ENCODE assay signal across 9 mouse cellular contexts in genomic region chr2:25506964-25507363, GRCm38 (mm10). TPM values are rescaled to one million over a fixed set of nuclear protein-coding genes. Genes with fewer than 3 reads are reported as not detected.
DNase-seq lines count a peak whose midpoint lies in the region; ATAC-seq and TF ChIP-seq lines count a peak whose summit lies in the region.
"Had no signal": no experiment of that assay in that cellular context is flagged by ENCODE, and none has a peak within 500 bp of the region (broad histone marks: within the 10 kb centered on the region; RNA-seq: fewer than 3 reads in every experiment).

No protein-coding gene starts in this region.

- H3K36me3 ChIP-seq in hindbrain, postnatal 0 days (ENCODE audit: insufficient read depth, low read length) = peaks cover 28% of the 10 kb centered on the region; the same call in 1 of the 2 replicates
- H3K36me3 ChIP-seq in hindbrain, embryonic 13.5 days = peaks cover 47% of the 10 kb centered on the region
- H3K36me3 ChIP-seq in kidney, postnatal 0 days (ENCODE audit: insufficient read depth, low read length) = peaks cover 26% of the 10 kb centered on the region
- H3K36me3 ChIP-seq in midbrain, embryonic 10.5 days = peaks cover 41% of the 10 kb centered on the region

- no peak overlapping the region for H3K4me3 ChIP-seq in hindbrain, postnatal 0 days (ENCODE audit: low read length)
- H3K4me3 ChIP-seq in hindbrain, embryonic 13.5 days = no peak overlapping the region
- H3K4me3 ChIP-seq in kidney, postnatal 0 days (replicated peaks; ENCODE audit: low read depth, low read length) = no peak overlapping the region
- H3K4me3 ChIP-seq in midbrain, embryonic 10.5 days = no peak overlapping the region

- H3K4me2 ChIP-seq in hindbrain, postnatal 0 days (ENCODE audit: low read depth, low read length) = no peak overlapping the region
- no peak overlapping the region for H3K4me2 ChIP-seq in hindbrain, embryonic 13.5 days
- H3K4me2 ChIP-seq in kidney, postnatal 0 days (ENCODE audit: low read length) = no peak overlapping the region

- 36% methylated on average over 5 of the region's 5 CpGs for WGBS in hindbrain, postnatal 0 days
- WGBS in hindbrain, embryonic 13.5 days = 40% methylated on average over 5 of the region's 5 CpGs
- 31% methylated on average over 5 of the region's 5 CpGs for WGBS in kidney, postnatal 0 days
- 39% methylated on average over 5 of the region's 5 CpGs for WGBS in midbrain, embryonic 10.5 days

- H3K4me1 ChIP-seq in hindbrain, postnatal 0 days (ENCODE audit: insufficient read depth, low read length) = 0 out of 2 replicates have a peak, but pooled peaks cover under 1% of the 10 kb centered on the region
- H3K4me1 ChIP-seq in hindbrain, embryonic 13.5 days (replicated peaks) = peaks cover 6% of the 10 kb centered on the region
- H3K4me1 ChIP-seq in kidney, postnatal 0 days (replicated peaks; ENCODE audit: insufficient read depth, low read length) = 0 out of 2 replicates have a peak, but pooled peaks cover 3% of the 10 kb centered on the region
- peaks cover 6% of the 10 kb centered on the region for H3K4me1 ChIP-seq in midbrain, embryonic 10.5 days

- no peaks in the 10 kb centered on the region for H3K9me3 ChIP-seq in hindbrain, postnatal 0 days (ENCODE audit: low read length)
- no peaks in the 10 kb centered on the region for H3K9me3 ChIP-seq in hindbrain, embryonic 13.5 days
- no peaks in the 10 kb centered on the region for H3K9me3 ChIP-seq in kidney, postnatal 0 days (replicated peaks; ENCODE audit: low read length)
- H3K9me3 ChIP-seq in midbrain, embryonic 10.5 days (replicated peaks) = no peaks in the 10 kb centered on the region

- ATAC-seq in hindbrain, postnatal 0 days = no peak; the same call in 1 of the 2 replicates
- ATAC-seq in hindbrain, embryonic 13.5 days (ENCODE audit: low FRiP score) = no peak
- ATAC-seq in kidney, postnatal 0 days (replicated peaks; ENCODE audit: low FRiP score, low read depth) = peak; percentile 68
- ATAC-seq in erythroblast, adult 5-6 weeks (replicated peaks; ENCODE audit: low FRiP score, poor library complexity, severe bottlenecking) = no peak

- TF ChIP-seq CTCF in hindbrain, postnatal 0 days (IDR thresholded peaks at IDR 0.05; ENCODE audit: low read depth) = peak; percentile 50
- peak; percentile 66 for TF ChIP-seq CTCF in kidney, postnatal 0 days (IDR thresholded peaks at IDR 0.05; ENCODE audit: low read depth)

- H3K27me3 ChIP-seq in hindbrain, postnatal 0 days (ENCODE audit: insufficient read depth, low read length) = no peaks in the 10 kb centered on the region
- H3K27me3 ChIP-seq in hindbrain, embryonic 13.5 days = no peaks in the 10 kb centered on the region
- H3K27me3 ChIP-seq in kidney, postnatal 0 days (ENCODE audit: insufficient read depth, low read length) = no peaks in the 10 kb centered on the region
- H3K27me3 ChIP-seq in midbrain, embryonic 10.5 days (ENCODE audit: low read depth, poor library complexity, severe bottlenecking) = no peaks in the 10 kb centered on the region

- no peak overlapping the region for H3K9ac ChIP-seq in hindbrain, postnatal 0 days (replicated peaks; ENCODE audit: low read length)
- H3K9ac ChIP-seq in hindbrain, embryonic 13.5 days = no peak overlapping the region
- no peak overlapping the region for H3K9ac ChIP-seq in kidney, postnatal 0 days (ENCODE audit: low read depth, low read length)

- DNase-seq in hindbrain, postnatal 0 days (ENCODE audit: low spot score) = peak; percentile 32
- peak; percentile 21 for DNase-seq in MN1 (ENCODE audit: low spot score)
- peak; percentile 67 for DNase-seq in kidney, postnatal 0 days (ENCODE audit: low spot score)
- peak; percentile 57 for DNase-seq in retina, postnatal 1 day
- DNase-seq in right cerebral cortex, postnatal 4 days = no peak
- DNase-seq in midbrain, embryonic 10.5 days (ENCODE audit: low spot score) = no peak

- no peak overlapping the region for H3K27ac ChIP-seq in hindbrain, postnatal 0 days
- no peak overlapping the region for H3K27ac ChIP-seq in hindbrain, embryonic 13.5 days
- no peak overlapping the region for H3K27ac ChIP-seq in kidney, postnatal 0 days
- no peak overlapping the region for H3K27ac ChIP-seq in midbrain, embryonic 10.5 days (replicated peaks)

RNA-seq across cellular contexts. Expression of gene C8g, which starts 5.4 kb away (rescaled TPM):
- 0.58 and 0.68 TPM in 2 replicates for total RNA-seq in hindbrain, postnatal 0 days (2014; rRNA removed)
- polyA plus RNA-seq in hindbrain, postnatal 0 days (2015; fragmentation: Nextera tagmentation; extraction: Ambion mirVana) = 6.5 and 8.0 TPM in 2 replicates
- polyA plus RNA-seq in hindbrain, embryonic 13.5 days (2015; fragmentation: Nextera tagmentation; extraction: Ambion mirVana) = 5.4 and 5.5 TPM in 2 replicates
- 7.9 and 9.6 TPM in 2 replicates for polyA plus RNA-seq in kidney, postnatal 0 days (2015; fragmentation: Nextera tagmentation; extraction: Ambion mirVana)
- polyA plus RNA-seq in midbrain, embryonic 10.5 days (2016; fragmentation: Nextera tagmentation; extraction: Ambion mirVana) = 5.2 and 5.6 TPM in 2 replicates
- total RNA-seq in erythroblast, adult 5-6 weeks (2015; ENCODE audit: low replicate concordance) = not detected in 2 replicates
- total RNA-seq in erythroblast, adult 5-6 weeks (2017; ENCODE audit: low replicate concordance) = not detected in 2 replicates

RNA-seq across cellular contexts. Expression of gene Fbxw5, which starts 6.4 kb away (rescaled TPM):
- total RNA-seq in hindbrain, postnatal 0 days (2014; rRNA removed) = 140 and 175 TPM in 2 replicates
- 93.4 and 102 TPM in 2 replicates for polyA plus RNA-seq in hindbrain, postnatal 0 days (2015; fragmentation: Nextera tagmentation; extraction: Ambion mirVana)
- polyA plus RNA-seq in hindbrain, embryonic 13.5 days (2015; fragmentation: Nextera tagmentation; extraction: Ambion mirVana) = 119 and 125 TPM in 2 replicates
- polyA plus RNA-seq in kidney, postnatal 0 days (2015; fragmentation: Nextera tagmentation; extraction: Ambion mirVana) = 65.7 and 71.1 TPM in 2 replicates
- 91.2 and 108 TPM in 2 replicates for polyA plus RNA-seq in midbrain, embryonic 10.5 days (2016; fragmentation: Nextera tagmentation; extraction: Ambion mirVana)
- total RNA-seq in erythroblast, adult 5-6 weeks (2015; ENCODE audit: low replicate concordance) = 6.7 and 7.5 TPM in 2 replicates
- 3.2 and 5.1 TPM in 2 replicates for total RNA-seq in erythroblast, adult 5-6 weeks (2017; ENCODE audit: low replicate concordance)

RNA-seq across cellular contexts. Expression of gene Lcn12, which starts 13.3 kb away (rescaled TPM):
- not detected in 2 replicates for total RNA-seq in hindbrain, postnatal 0 days (2014; rRNA removed)
- not detected in 2 replicates for polyA plus RNA-seq in hindbrain, postnatal 0 days (2015; fragmentation: Nextera tagmentation; extraction: Ambion mirVana)
- not detected in 2 replicates for polyA plus RNA-seq in hindbrain, embryonic 13.5 days (2015; fragmentation: Nextera tagmentation; extraction: Ambion mirVana)
- polyA plus RNA-seq in kidney, postnatal 0 days (2015; fragmentation: Nextera tagmentation; extraction: Ambion mirVana) = not detected in 2 replicates
- not detected in 2 replicates for polyA plus RNA-seq in midbrain, embryonic 10.5 days (2016; fragmentation: Nextera tagmentation; extraction: Ambion mirVana)
- total RNA-seq in erythroblast, adult 5-6 weeks (2015; ENCODE audit: low replicate concordance) = not detected in 2 replicates
- total RNA-seq in erythroblast, adult 5-6 weeks (2017; ENCODE audit: low replicate concordance) = not detected in 2 replicates
- polyA plus RNA-seq: heart, embryonic 14.5 days had no signal

RNA-seq across cellular contexts. Expression of gene Ptgds, which starts 37.1 kb away (rescaled TPM):
- total RNA-seq in hindbrain, postnatal 0 days (2014; rRNA removed) = 1,517 and 2,498 TPM in 2 replicates
- polyA plus RNA-seq in hindbrain, postnatal 0 days (2015; fragmentation: Nextera tagmentation; extraction: Ambion mirVana) = 2,872 and 3,193 TPM in 2 replicates
- 50.3 and 50.5 TPM in 2 replicates for polyA plus RNA-seq in hindbrain, embryonic 13.5 days (2015; fragmentation: Nextera tagmentation; extraction: Ambion mirVana)
- 11.5 and 13.1 TPM in 2 replicates for polyA plus RNA-seq in kidney, postnatal 0 days (2015; fragmentation: Nextera tagmentation; extraction: Ambion mirVana)
- polyA plus RNA-seq in midbrain, embryonic 10.5 days (2016; fragmentation: Nextera tagmentation; extraction: Ambion mirVana) = 0.16 TPM in 1 of 2 replicates, not detected in the other
- 1.3 TPM in 1 of 2 replicates, not detected in the other for total RNA-seq in erythroblast, adult 5-6 weeks (2015; ENCODE audit: low replicate concordance)
- total RNA-seq in erythroblast, adult 5-6 weeks (2017; ENCODE audit: low replicate concordance) = not detected in 2 replicates

RNA-seq across cellular contexts. Expression of gene Traf2, which starts 39.8 kb away (rescaled TPM):
- 10.0 and 11.4 TPM in 2 replicates for total RNA-seq in hindbrain, postnatal 0 days (2014; rRNA removed)
- 9.2 and 9.3 TPM in 2 replicates for polyA plus RNA-seq in hindbrain, postnatal 0 days (2015; fragmentation: Nextera tagmentation; extraction: Ambion mirVana)
- polyA plus RNA-seq in hindbrain, embryonic 13.5 days (2015; fragmentation: Nextera tagmentation; extraction: Ambion mirVana) = 21.1 and 21.2 TPM in 2 replicates
- 24.4 and 28.1 TPM in 2 replicates for polyA plus RNA-seq in kidney, postnatal 0 days (2015; fragmentation: Nextera tagmentation; extraction: Ambion mirVana)
- polyA plus RNA-seq in midbrain, embryonic 10.5 days (2016; fragmentation: Nextera tagmentation; extraction: Ambion mirVana) = 38.9 and 41.4 TPM in 2 replicates
- total RNA-seq in erythroblast, adult 5-6 weeks (2015; ENCODE audit: low replicate concordance) = 1.7 and 2.3 TPM in 2 replicates
- total RNA-seq in erythroblast, adult 5-6 weeks (2017; ENCODE audit: low replicate concordance) = 4.2 and 4.3 TPM in 2 replicates

Comparison
In these comparisons a context has a peak if more than half of its experiments do, and no peak if none do; other contexts are left out.
1. DNase-seq: peak in hindbrain, postnatal 0 days (single experiment), MN1 (single experiment), kidney, postnatal 0 days (single experiment) and retina, postnatal 1 day (single experiment); none in right cerebral cortex, postnatal 4 days (single experiment) and midbrain, embryonic 10.5 days (single experiment).